Mouse (Mus musculus) bone marrow macrophage, adult 2 months (primary cell): ENCODE measurements around the gene Irak3.

Experiments
- CTCF ChIP-seq: IDR thresholded peaks from 2 replicates; pipeline ENCODE4 v1.5.1; 2012; ENCODE audit warnings: low read depth, mild to moderate bottlenecking, low read length, moderate library complexity
- POLR2A ChIP-seq: IDR thresholded peaks from 2 replicates; pipeline ENCODE4 v1.6.1; 2012; ENCODE audit warnings: mild to moderate bottlenecking, low read depth, low read length, borderline replicate concordance

DNA sequence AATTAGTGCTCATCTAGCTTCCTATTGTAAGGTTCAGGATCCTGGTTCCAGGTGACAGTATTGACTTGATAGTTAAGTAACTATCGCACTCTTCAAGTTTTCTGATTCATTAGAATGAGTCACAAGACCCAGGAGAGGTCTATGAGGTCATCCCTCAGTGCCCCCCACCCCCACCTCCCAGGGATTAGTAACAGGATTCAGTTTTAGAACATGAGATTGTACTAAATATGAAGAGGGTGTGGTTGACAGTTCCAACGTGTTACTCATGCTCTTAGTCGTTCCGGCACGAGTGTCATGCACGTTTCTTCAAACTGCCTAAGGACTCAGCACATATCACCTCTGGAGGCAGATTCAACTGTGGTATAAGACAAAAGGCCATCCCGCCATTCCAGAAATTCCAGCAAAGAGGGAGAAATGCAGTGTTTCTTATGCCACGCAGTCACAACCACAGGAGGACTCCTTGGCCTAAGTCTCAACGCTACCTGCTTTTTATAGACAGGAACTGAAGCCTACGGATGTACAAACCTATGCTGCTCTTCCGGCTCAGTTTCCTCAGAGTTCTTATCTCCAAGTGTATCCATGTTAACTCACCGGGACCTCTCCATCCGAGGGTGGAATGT is 2.8 kb upstream of the Irak3 start:
- TF ChIP-seq CTCF (no peak), POLR2A (no peak)
